Mouse (Mus musculus) left cerebral cortex, adult 2 months (tissue): ENCODE measurements at regions not wholly inside any gene's neighbourhood (a gene's known extent, or its start where the extent isn't known, plus 50 kb on each side); places are given as distances from the start of the nearest gene placed in this dataset.

Experiments
- DNase-seq, 2 experiments: peaks; one replicate each; pipeline ENCODE4 v3.0.0; 2021 to 2022; ENCODE audit warnings: low spot score in 2 of 2, mixed read lengths in 1 of 2; ENCODE audit errors: extremely low spot score in 1 of 2
- H3K27ac ChIP-seq: fragments of 200-600 bp; 2 replicates; pipeline ENCODE4 v1.8.1; 2022
- H3K4me3 ChIP-seq: fragments of 200-600 bp; 2 replicates; pipeline ENCODE4 v1.8.1; 2022
- CTCF ChIP-seq: fragments of 200-600 bp; IDR thresholded peaks from 2 replicates; pipeline ENCODE4 v1.8.1; 2022; ENCODE audit warnings: antibody characterized with exemption, mild to moderate bottlenecking, moderate library complexity
- intact Hi-C: fragments of 180-260 bp; cut with DNase I; formaldehyde crosslinking; loops from one replicate; pipeline ENCODE4 v1.15.1; 2025

DNA sequence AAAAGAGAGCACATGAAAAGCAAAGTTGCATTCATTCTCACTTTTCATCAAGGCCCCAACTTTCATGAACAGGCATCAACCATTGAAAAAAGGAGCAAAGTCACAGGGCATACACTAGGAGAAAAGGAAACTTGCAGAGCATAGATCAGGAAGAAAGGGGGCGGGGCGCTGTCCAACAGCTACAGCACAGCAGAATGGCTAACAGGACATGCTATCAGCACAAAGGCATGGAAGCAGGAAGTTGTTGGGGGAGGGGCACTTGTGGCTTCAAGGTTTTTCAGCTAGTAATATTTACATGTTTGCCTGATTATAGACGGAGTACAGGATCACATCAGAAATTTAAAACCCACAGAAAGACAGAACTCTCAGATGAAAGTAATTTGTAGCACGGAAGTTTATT is 268.7 kb downstream of the Cd47 start:
- DNase-seq, result no peak
- Histone ChIP-seq H3K27ac (no peak overlapping the region), H3K4me3 (no peak overlapping the region)
- TF ChIP-seq CTCF, result no peak
- intact Hi-C loops, result no loop called here

DNA sequence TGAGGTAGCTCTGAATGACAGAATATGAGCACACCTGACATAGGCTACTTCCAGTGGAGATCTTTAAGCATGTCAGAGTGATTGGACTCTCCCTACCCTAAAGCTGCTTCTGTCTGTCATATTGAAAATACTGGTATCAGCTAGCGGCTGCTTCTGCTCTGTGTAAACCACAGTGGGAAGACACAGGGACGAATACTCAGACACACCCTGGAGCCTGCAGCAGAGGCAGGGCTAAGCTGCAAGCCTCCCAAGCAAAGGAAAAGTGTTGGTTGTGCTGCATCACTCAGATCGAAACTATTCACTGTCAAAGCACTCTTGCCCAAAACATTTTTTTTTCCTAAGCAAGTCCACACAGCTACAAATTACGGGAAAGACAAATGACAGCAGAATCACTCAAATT is 270.4 kb downstream of the Cd47 start:
- intact Hi-C loops, result no loop called here
- Histone ChIP-seq H3K4me3 (no peak overlapping the region), H3K27ac (no peak overlapping the region)
- TF ChIP-seq CTCF, result no peak
- no peak for DNase-seq

DNA sequence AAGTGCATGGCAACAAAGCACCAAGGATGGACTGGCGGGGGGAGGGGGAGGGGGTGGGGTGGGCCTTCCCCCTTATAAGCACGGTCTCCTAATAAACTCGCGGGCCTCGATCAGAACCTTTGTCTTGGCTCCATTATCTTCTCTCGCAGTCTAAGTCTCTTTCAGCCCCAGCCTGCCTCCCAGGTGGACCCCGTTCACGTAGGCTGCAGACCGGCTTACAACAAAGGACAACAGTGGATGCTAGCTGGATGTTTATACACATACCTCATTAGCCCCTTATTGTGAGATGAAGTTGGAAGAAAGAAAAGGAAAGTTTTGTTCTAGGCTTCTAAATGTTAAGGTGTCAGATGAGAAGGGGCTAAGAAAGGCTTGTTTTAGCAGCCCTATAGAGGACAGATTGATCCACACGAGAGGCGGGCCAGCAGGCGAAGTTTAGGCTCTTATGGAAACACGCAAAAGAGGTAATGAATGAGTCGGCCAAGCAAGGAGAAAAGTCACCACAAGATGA is 272.6 kb downstream of the Cd47 start:
- TF ChIP-seq CTCF, result no peak
- DNase-seq, result no peak
- intact Hi-C loops, result no loop called here
- Histone ChIP-seq H3K4me3 (no peak overlapping the region), H3K27ac (no peak overlapping the region)

DNA sequence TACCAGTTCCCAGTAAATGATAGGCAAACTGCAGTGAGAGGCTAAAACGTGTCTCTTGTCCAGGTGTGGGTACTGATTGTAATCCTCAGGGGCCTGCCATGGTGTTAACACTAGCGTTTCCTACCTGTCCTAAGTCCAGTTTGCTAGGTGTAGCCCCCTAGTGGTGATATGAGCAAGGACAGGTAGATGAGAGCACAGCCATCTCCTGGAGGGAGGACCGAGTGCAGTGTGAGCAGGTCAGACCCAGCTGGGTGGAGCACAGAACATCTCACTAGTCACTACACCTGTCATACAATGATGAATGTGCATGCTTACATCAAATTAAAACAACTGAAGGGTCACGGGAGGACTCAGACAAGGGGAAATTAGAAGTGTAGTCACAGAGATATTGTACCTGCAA is 273.6 kb downstream of the Cd47 start:
- no peak overlapping the region for H3K27ac ChIP-seq
- intact Hi-C loops, result no loop called here
- TF ChIP-seq CTCF, result peak; percentile 45
- no peak overlapping the region for H3K4me3 ChIP-seq
- no peak for DNase-seq

DNA sequence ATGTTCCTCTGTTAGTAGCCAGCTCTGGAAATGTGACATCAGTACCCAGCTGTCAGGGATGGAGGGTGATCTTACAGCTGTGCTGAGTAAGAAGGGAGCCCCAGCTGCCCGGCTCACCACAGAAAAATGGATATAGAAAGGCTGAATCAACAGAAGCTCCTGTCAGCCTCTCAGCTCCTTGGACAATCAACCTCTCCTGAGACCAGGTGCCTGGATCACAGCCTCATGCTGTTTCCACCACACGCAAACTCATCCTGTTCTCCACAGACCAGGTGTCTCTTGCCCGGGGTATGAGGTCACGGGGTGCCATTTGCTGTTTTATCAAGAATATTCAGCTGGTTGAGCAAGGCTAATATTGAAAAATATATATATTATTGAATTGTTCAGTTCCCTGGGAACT is 275.3 kb downstream of the Cd47 start:
- intact Hi-C loops, result no loop called here
- no peak overlapping the region for H3K4me3 ChIP-seq
- no peak for DNase-seq
- no peak for TF ChIP-seq CTCF
- H3K27ac ChIP-seq, result no peak overlapping the region

DNA sequence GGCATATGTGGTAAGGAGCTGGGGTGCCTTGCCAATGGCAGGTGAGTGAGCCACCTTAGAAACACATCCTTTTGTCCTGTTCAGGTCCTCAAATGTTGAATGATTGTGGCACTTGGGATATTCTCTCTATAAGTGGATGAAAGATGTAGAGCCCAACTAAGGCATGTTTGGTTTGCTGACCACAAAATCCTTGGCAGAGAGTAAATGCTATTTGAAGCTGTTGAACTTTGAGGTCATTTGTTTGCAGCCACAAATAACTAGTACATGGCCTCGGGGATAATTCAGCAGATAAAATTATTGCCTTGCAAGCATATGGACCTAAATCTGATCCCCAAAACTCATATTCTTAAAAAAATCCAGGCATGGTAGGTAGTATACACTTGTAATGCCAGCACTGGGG is 281.2 kb downstream of the Cd47 start:
- TF ChIP-seq CTCF, result no peak
- no peak overlapping the region for H3K27ac ChIP-seq
- intact Hi-C loops, result no loop called here
- no peak overlapping the region for H3K4me3 ChIP-seq
- DNase-seq, result no peak

DNA sequence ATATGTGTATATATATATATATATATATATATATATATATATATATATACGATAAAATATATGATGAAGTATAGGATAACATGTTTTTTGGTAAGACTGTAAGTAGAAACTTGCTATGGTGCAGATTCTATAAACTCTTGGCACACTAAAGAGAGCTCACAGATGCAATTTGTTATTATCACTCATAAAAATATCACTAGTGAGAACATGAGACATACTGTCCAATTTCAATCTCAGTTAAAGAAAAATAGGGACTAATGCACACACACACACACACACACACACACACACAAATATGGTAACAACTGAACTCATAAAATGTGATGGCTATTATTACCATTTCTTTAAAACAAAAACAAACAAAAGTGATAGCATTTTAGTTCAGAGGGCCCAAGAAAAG is 292.0 kb downstream of the Cd47 start:
- TF ChIP-seq CTCF, result no peak
- Histone ChIP-seq H3K4me3 (no peak overlapping the region), H3K27ac (no peak overlapping the region)
- intact Hi-C loops, result no loop called here
- DNase-seq, result no peak

DNA sequence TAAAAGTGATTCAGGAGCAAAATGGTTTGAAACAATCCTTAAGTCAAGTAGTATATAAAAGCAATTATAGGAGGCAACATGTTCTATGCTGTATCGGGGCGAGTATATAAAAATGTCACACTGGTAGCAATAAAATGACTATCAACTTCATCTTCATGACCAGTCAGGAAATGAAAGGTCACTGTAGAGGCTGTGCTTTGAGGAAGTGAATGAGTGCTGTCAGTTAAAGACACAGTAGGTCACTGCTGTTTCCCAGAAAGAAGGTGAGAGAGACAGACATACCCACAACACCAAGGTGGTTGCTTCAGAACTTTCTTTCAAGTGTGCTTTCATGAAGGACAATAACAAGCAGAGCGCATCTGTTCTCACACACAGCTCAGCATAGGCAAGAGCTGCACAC is 292.4 kb downstream of the Cd47 start:
- intact Hi-C loops, result no loop called here
- no peak for TF ChIP-seq CTCF
- no peak overlapping the region for H3K4me3 ChIP-seq
- DNase-seq, result no peak
- no peak overlapping the region for H3K27ac ChIP-seq

DNA sequence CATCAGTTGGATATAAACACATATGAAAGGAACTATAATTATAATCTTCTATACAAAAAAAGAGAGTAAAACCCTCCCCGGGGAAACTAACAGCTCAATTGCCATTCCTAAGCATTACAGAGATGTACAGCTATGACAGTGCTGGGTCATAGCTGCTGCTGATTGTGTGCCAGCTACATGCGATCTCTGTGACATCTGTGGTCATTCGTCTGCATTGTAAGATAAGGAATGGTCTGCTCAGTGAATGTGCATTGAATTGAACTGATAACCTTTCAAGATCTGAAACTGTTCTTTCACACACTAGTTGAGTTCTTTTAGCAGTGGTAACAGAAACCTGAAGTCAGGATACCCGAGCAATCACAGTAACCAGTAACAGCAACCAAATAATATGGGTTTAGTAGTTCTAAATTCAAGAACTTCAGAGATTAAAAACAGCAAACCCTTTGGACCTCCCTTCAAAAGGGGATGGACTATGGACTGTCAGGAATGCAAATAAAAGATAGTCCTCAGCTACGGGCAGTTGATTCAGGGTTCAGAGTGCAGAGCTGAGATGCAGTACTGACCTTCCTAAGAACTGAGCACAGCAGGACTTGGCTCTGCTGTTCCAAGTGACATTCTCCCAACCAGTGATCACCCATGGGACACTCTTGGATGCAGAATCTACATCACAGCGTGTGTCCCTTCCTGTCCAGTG is 295.7 kb downstream of the Cd47 start:
- no peak overlapping the region for H3K27ac ChIP-seq
- no peak overlapping the region for H3K4me3 ChIP-seq
- intact Hi-C loops, result no loop called here
- no peak for TF ChIP-seq CTCF
- no peak for DNase-seq

DNA sequence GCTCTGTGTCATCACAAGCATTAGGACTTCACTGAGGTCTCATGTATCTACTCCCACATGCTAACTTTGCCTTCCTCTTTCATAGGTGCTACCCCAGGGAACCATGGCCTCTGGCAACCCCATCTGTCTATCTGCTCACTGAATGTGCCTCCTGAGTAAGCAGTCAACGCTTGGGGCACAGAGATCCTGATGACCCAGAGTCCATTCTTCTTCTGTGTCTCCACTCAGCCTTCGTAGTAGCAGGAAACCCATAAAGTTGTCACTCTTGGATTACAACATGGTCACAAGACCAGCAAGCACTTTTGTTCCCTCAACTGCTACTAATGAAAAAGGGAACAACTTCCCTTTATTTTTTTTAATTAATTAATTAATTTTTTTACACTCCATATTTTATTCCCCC is 296.2 kb downstream of the Cd47 start:
- intact Hi-C loops, result no loop called here
- TF ChIP-seq CTCF, result no peak
- DNase-seq, result no peak
- H3K27ac ChIP-seq, result no peak overlapping the region
- no peak overlapping the region for H3K4me3 ChIP-seq

DNA sequence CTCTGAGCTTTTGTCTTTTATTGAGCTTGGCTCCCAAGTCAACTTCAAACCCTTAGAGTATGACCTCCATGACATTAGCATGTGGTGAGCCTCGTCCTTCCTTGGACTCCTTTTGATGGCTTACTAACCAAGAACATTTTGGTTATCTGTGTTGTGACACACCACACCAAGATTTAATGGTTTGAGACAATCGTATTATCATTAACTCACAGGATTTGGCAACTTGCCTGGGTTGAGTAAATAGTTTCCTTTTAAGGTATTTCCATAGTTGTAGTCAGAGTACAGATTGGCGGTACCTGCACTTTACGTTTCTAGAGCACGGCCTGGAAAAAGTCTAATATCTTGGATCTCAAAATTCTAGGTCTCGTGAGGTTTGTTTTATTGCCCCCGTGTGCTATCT is 303.0 kb downstream of the Cd47 start:
- intact Hi-C loops, result no loop called here
- Histone ChIP-seq H3K4me3 (no peak overlapping the region), H3K27ac (no peak overlapping the region)
- TF ChIP-seq CTCF, result no peak
- DNase-seq, result no peak

DNA sequence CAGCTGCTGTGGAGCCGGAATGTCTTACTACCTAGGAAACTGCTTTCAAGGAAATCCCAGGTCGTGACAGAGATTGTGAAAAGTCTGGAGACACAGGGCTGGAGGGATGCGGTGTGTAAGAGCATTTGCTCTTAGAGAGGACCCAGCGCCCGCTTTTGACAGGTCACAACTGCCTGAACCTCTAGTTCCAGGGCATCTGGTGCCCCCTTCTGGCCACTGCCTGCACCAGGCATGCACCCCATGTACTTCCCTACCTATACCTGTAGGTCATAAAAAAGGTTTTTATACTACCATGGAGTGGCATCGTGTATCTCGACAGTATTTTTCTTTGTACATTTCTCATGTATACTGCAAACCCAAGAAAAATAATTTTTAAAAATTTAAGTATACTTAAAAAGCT is 314.0 kb downstream of the Bbx start:
- Histone ChIP-seq H3K4me3 (no peak overlapping the region), H3K27ac (no peak overlapping the region)
- DNase-seq, result no peak
- TF ChIP-seq CTCF, result peak; percentile 26
- intact Hi-C loops, result no loop called here

DNA sequence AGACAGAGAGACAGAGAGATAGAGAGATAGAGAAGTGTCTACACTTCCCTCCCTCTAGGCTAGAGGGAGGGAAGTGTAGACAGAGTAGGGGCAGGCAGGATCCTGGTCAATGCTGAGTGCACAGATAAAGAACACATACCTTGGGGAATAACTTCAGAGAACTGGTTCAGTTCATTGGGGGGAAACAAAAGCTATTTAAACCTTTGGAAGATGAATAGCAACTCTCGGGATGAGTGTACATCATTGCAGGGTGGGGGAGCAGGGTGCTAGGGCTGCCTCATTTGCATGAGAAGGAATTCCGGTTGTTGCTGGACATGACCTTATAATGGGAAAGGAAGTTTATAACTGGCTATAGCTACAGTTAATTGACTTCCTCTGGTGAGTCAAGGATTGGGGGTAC is 309.7 kb downstream of the Bbx start:
- DNase-seq, result no peak
- Histone ChIP-seq H3K27ac (no peak overlapping the region), H3K4me3 (no peak overlapping the region)
- no peak for TF ChIP-seq CTCF
- intact Hi-C loops, result no loop called here

DNA sequence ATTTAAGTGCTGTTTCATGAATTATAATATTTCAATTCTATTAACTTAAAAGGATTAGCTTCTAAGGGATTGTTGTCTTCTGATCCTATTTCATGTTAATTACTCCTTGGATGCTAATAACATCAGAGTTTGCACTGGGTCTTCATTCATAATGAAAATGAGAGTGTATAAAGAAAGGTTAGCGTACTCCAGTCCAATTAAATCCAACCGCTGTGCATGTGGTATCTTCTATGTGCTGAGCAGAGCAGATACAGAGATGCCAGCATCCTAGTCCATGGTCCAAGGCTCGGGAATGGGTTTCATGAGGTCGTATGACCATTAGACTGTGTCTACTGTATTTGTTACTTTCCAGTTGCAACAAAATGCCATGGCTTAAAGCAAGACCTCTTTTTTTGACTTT is 307.5 kb downstream of the Bbx start:
- H3K4me3 ChIP-seq, result no peak overlapping the region
- H3K27ac ChIP-seq, result no peak overlapping the region
- TF ChIP-seq CTCF, result no peak
- intact Hi-C loops, result no loop called here
- no peak for DNase-seq
